Mouse (Mus musculus): Measurements from ENCODE around the gene Lancl1.

Lancl1 gene

DNA sequence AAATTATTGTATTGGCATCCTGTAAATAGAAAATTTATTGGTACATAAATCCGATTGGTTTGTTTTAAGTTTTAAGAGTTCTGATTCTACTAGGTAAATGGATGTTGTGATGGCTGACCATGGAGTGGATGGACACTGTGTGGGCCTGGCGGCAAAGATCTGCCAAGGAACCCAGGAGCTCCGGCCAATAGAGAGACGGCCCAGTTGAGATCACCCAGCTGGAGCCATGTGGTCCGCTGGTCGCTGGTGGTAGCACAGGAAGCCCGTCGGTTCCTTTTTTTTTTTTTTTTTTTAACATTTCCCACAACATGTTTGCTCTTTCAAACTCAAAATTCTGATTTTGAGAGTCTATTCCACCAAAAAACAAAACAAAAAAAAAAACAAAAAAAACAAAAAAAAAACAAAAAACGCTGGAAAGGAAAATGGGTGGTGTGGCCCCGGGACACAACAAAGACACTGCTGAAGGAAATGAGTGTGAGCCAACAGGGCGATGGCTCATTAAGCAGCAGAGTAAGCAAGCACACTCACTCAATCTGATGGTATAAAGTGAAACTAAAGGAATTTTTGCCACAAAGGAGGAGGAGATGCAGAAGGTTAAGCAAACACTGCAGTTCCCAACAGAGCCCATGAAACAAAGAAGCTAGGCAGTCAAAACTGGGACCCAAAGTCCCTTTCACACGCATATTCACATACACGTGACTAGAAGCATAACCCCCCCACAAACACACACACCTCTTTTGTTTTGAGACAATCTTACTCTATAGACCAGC, 21.4 kb downstream of the Lancl1 start:
- no peak for DNase-seq (ENCODE audit: low read depth in 1 of 2, low spot score in 2 of 2)

DNA sequence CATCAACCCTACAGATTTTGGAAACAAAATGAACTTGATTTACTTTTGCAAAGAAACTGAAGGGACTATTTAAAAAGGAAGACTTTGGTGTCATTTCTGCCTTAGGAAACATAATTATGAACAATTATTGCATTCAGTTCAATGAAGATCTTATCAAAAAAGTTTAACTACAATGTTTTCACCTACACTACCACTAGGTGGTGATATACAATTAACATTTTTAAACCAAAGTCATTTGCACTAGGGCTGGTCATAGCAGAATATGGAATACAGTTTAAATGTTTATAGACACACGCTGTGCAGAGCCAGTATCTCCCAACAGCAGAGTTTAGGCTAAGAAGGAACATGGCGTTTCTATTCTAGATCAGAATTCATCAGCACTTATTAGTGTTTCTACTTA, 24.5 kb downstream of the Lancl1 start:
- DNase-seq (ENCODE audit: low read depth in 1 of 2, low spot score in 2 of 2): no peak

DNA sequence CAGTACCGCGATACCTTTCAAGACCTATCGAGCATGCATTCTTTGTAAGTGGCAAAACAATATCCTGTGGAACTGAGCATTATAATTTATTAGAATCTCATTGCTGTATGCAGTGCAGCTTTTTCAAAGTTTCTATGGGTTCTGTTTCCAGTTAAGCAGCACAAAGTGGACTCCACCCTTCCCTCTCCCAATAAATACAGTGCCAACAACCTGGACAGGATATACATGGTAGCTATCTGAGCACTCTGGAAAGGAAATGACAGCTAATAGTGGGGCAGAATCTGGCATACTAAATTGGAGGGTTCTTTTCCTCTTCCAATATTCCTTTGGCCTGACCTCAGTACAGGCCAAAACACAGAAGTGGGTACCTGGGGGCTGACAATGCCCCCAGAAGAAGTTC, 28.2 kb downstream of the Lancl1 start:
- no peak for DNase-seq (ENCODE audit: low read depth in 1 of 2, low spot score in 2 of 2)

DNA sequence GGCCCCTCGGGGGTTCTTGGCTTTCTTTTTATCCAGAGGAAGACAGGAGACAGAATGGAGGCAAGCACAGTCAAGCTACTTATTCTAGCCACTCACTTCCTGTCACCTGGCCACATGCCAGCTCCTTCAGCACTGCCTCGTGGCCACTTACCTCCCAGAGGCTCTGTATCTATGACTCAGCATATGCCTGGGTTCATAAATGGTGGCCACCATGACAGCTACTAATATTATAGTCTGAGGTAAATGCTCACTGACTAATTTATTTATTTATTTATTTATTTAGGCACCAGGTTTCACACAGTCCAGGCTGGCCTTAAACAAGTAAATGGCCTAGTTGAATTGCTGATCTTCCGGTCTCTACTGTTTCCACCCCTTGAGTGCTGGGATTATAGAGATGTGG, 35.0 kb downstream of the Lancl1 start:
- DNase-seq (ENCODE audit: low read depth in 1 of 2, low spot score in 2 of 2): no peak

DNA sequence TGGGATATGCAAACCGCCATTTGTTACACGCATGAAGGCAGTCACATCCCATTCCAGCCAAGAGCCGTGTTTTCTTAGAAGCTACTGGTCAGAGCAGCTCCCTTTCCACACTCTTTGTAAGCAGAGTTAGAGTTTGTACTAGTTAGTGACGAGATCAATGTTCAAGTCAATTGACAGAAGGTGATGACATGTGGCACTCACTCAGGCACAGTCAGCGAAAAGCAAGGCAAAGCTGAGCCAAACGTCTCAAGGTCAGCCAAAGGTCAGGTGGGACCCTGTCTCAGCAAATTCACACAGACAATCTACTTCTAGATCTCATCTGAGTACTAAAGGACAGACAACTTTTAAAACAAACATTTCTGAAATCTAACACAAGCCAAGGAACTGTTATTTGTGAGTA, 36.4 kb downstream of the Lancl1 start:
- DNase-seq (ENCODE audit: low read depth in 1 of 2, low spot score in 2 of 2): no peak

DNA sequence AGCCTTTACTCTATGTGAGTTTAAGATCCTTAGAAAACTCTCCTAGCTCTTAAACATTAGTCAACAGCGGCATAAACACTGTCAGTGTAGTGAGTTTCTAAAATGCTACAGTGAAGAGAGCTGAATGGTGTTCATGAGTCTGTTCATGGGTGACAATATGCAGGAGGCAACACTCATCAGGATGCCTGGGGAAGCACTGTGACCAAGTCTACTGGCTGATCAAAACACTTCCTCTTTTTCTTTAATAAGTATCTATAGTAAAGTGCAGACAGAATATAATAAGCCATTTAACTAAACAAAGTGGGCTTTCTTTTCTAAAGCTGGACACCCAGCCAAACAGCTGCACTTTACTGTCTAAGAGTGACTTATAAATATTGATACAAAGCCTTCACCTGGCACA, 37.3 kb downstream of the Lancl1 start:
- DNase-seq (ENCODE audit: low read depth in 1 of 2, low spot score in 2 of 2): no peak

DNA sequence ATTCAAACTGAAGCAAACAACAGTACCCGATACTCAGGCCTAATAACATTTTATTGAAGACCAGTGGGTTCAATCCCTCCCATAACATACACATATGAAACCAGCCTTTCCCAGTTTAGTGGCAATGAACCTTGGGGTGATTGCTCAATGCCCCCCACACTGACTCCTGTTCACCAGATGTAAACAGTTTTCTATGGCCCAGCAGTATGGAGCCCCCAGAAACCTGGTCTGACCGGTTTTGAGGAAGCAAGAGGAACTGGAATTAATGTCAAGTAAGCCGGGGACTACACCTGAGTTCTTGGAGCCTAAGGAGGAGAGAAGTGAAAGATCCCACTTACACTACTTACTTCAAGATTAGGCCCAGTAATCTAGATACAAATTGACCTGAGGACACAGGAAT, 38.2 kb downstream of the Lancl1 start:
- DNase-seq (ENCODE audit: low read depth in 1 of 2, low spot score in 2 of 2): no peak

DNA sequence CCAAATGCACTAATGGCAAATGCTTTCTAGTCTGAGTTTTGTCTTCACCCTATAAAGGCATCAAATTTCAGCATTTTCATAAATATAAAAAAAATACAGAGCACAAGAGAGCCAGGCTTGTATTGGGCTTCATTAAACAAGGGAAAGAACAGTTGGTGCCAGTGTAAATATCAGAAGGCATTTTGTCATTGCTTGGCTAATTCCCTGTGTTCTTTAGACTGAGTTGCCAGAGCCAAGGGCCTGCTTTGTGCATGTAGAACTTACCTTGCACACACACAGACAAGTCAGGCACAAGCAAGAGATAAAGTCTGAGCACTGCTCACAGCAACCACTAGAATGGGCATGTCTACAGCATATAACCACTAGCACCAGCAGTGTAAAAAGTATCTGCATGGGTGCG, 40.1 kb downstream of the Lancl1 start:
- no peak for DNase-seq (ENCODE audit: low read depth in 1 of 2, low spot score in 2 of 2)

DNA sequence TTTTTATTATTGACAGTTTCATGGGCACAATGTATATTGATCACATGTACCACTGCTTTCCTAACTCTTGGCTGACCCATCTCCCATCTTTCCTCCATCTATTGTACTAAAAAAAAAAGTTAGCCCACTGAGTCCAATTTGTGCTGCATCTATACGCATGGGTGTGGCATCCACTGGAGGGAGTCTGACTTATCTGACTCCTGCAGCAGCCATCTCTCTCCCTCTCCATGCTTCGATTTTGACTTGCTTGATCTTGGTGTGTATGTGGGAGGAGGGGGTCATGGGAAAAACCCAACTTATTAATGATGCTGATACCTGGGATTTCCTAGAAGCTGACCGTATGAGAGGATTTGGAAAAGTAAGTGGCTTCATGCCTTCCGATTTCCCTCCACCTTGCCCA, 40.5 kb downstream of the Lancl1 start:
- no peak for DNase-seq (ENCODE audit: low read depth in 1 of 2, low spot score in 2 of 2)

DNA sequence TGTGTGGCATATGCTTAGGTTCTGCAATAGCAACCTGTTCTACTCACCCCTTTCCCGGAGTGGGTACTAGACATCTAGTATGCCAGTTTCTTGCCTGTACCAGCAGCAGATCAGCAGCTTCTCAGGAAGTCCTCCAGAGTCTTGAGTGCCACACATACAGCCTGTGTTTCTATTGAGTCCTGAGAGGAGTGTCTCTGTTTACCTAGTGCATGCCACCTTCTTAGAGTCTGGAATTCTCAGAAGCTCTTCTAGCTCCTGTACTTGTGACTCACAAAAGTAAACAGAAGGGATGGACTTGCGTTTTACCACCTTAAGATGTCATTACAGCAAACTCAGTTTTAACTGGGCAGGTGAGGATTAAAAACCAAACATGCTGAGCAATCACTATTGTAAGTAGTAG, 41.9 kb downstream of the Lancl1 start:
- no peak for DNase-seq (ENCODE audit: low read depth in 1 of 2, low spot score in 2 of 2)

DNA sequence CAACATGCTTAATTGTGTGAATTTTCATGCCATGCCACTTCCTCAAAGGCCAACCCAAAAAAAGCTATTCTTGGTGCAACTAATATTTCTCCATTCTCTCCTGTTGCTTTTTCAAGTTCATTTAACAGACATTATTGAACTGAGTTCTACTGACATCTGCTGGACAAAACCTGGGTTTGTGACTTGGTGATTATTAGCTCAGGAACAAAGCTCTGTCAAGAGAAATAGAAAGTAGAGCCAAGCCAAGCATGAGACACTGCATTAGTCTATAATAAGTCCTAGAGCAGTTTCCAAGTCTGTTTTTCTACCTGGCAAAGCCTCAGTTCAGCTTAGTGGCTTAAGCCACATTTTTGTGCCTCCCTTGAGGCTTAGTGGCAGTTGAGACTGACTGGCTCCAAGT, 45.9 kb downstream of the Lancl1 start:
- DNase-seq (ENCODE audit: low read depth in 1 of 2, low spot score in 2 of 2): no peak

DNA sequence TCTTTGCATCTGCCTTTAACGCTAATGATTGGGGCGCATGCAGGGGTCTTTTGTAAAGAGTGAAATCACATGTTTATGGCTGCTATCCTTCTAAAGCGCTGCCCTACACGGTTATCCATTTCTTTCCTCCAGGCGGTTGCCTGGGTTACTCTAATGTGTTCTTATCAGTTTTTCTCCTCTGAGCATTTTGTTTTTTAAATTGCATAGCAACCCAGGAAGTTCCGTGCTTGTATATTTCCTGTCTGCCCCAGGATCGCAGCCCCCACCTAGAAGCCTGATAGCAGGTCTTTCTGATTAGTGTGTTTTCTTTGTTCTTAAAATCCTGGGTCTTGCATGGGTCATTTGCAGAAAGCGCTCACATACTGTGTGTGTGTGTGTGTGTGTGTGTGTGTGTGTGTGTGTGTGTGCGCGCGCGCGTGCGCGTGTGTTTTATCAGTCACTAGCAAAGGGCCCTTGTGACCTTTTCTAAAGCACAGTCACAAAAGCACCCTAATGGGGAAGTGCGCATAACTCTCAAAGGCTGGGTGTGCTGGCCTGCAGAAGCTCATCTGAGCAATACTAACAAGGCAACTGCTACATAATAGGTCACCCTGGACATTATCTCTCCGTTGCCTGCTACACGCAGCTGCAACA, 51.0 kb downstream of the Lancl1 start:
- no peak for DNase-seq (ENCODE audit: low read depth in 1 of 2, low spot score in 2 of 2)

DNA sequence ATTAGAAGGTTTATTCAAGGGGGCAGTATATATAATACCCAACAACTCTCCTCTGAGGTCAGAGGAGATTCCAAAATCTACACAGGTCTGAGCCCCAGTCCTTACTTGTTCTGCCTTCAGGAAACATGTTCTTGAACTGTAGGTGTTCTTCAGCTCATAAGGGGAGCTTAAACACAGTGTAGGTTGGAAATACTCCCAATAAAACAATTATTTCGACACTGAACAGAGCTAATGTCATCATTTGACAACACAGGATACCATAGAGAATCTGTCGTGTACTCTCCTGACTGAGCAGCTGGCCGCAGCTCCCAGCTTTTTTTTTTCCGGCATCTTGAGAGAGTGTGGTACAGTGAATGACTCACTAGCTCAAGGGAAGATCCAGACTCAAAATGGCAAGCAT, 52.8 kb downstream of the Lancl1 start:
- DNase-seq (ENCODE audit: low read depth in 1 of 2, low spot score in 2 of 2): no peak

DNA sequence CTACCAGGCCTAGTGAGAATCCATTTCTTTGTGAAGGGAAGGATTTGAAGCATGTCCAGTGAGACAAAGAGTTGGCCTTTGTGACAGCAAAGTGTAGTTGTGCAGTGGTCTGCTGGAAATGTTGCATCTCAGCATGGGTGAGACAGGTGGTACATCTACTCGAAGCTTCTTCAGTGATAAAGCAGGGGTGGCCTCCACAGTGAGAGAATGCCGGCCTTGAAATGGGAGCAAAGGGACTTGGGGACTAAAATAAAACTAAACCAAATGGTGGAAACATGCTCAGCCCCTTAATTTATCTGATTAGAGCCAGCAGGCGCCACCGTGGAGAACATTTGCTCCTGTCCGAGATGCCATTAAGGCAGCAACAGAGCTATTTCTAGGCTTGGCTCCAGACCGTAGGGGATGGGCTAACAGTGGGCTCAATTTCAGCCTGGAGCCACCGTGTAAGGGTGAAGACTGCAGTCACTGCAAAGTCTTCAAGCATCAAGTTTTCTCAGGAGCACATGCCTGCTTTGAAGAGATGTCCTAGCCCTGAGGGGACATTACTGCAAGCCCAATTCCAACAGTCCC, 53.5 kb downstream of the Lancl1 start:
- DNase-seq (ENCODE audit: low read depth in 1 of 2, low spot score in 2 of 2): no peak

DNA sequence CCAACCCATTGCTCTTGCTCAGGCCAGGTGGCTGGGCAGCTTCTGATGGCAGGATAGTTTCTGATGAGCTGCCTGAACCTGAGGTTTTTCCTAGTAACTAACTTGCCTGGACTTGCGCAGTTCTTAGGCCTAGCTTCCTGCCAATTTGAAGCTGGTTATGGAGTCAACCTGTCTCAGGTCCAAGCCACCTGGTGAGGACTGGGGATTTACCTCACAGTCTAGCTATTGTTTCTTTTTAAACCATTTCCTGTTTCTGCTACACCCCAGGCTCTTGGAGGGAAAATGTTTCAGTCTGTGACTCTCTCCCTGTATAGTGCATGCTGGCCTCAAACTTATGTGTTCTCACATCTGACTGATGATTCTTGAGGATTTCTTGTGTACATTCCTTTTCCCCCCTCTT, 58.5 kb downstream of the Lancl1 start:
- no peak for DNase-seq (ENCODE audit: low read depth in 1 of 2, low spot score in 2 of 2)

DNA sequence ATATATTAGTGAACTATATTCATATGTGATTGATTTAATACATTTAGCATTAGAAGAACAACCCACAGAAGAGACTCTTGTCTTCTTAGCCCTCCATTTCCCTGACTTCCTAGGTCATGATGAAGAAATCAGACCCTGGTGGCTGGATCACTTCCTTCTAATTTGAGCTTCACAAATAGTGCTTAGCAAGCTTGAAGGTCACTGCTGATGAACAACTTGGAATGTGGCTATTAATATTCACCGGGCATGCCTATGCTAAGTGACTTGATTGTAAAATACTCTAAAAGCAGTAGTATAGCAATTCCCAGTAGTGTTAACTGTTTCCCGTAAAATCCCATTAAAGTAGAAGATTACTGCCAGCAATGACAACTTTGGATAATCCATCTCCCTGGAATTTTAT, 63.2 kb downstream of the Lancl1 start:
- no peak for DNase-seq (ENCODE audit: low read depth in 1 of 2, low spot score in 2 of 2)

DNA sequence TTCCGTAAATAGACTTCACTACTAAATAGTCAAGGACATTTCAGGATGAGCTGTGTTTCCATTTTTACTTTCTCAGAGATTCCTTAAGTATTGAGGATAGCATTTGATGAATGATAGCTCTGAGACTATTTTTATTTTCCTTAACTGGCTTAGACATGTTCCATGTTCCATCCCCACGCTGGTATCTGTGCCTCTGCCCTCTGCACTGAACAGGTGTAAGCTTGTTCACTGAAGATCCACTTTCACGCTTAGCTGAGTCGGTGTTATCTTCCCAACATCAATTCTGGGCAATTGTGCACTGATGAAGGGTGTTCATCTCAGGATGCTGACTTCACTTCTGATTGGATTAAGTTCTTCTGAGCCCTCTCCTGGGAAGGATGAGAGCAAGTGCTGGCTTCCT, 73.8 kb downstream of the Lancl1 start:
- DNase-seq (ENCODE audit: low read depth in 1 of 2, low spot score in 2 of 2): no peak

DNA sequence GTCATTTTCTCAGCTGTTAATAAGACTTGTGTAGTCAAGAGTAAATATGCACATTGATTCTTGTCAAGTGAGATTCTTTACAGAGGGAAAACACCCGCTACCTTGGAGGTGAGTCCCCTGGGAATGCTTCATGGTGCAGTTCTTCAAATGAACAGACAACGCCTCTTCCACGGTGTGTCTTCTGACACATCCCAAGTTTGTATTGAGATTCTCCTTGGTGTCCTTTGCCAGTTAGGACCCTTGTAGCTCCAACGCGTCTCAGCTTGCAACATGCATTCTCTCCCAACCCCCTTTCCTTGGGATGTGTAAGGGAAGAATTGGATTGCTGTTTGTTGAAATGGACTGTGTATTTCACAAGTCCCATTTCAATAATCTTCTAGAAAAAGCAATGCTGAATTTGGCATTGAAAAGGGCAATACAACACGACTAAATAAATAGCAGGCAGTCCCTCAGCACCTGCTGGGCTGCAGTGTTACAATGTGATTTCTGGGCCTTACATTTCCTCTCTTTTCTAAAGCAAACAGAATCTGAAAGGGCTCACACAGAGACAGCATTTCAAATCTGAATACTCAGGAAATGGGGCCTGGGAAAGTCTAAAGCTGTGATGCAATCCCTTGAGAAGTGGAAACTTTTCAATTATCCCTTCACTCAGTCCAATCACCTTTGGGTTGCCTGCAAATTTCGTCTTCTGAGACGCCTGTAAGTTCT, 78.0 kb downstream of the Lancl1 start:
- DNase-seq (ENCODE audit: low read depth in 1 of 2, low spot score in 2 of 2): no peak

DNA sequence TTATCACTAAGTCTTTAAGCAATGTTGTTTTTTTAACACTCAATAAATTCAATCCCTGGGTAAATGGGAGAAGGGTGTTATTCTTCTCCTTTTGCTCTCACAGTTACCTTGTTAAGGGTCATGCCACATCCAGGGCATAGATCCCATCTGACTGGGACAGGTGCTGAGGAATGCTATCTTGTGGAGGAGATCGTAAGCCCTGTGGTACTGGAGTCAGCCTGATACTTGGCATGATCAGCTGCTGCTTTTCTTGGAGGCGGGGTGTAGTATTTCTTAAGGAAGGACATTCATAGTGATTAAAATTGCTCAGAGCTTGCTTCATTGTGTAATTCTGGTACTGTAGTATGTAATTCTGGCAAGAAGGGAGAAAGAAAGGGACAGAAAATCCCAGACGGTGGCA, 81.3 kb downstream of the Lancl1 start:
- no peak for DNase-seq (ENCODE audit: low read depth in 1 of 2, low spot score in 2 of 2)

DNA sequence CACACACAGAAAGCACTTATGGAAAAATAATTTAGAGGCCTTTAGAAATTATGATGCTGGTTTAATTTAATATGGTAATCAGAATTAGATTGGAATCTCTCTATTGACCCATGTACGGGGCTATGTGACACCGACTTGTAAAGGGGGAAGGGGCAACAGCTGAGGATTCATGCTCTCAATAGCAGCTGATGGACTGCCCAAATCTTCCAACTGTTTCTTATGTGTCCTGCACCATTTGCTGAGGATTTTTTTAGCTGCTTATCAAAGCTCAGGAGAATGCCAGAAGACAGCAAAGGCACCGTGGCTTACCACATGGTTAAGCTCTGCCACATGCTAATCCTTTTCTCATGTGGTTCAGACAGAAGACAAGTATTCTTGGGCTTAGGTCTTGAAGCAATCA, 87.6 kb downstream of the Lancl1 start:
- DNase-seq (ENCODE audit: low read depth in 1 of 2, low spot score in 2 of 2): no peak

Data from monocyte, adult 2 months (primary cell).